21 mouse cellular contexts compared by ENCODE assay signal in the genomic region with DNA sequence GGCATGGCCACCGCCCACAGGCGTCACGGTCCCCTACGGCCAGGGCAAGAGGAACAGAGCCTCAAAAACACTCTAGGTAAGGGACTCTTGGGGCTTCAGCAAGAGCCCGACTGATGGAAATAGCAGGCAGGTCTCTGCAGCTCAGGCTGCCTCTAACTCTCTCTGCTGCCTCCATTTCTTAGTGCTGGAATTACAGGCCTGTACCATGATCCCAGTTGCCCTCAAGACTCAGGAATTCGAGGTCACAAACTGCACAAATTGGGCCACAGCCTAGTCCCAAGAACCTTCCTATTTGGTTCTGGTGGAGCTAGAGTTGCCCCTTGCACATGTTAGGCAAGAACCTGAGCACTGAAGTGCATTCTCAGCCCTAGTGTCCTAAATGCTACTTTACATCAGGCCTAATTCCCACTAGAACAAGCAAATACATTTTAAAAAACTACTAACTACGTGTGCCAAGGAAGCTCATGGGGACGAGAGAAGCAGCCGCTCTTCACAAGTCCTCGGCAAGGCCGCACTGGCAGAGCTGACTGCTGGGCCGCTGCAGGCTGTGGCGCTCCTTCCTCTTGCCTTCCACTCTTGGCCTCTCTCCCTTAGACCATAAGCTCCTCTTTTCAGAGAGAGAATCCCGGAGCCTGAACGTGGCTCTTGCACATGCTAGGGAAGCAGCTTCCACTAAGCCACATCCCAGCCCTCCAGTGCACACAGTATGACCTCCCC. TPM values are rescaled to one million over a fixed set of nuclear protein-coding genes. Genes with fewer than 3 reads are reported as not detected.
DNase-seq lines count a peak whose midpoint lies in the region; ATAC-seq and TF ChIP-seq lines count a peak whose summit lies in the region.
"Had no signal": no experiment of that assay in that cellular context is flagged by ENCODE, and none has a peak within 500 bp of the region (broad histone marks: within the 10 kb centered on the region; RNA-seq: fewer than 3 reads in every experiment).

No protein-coding gene starts in this region.

- H3K4me2 ChIP-seq in heart, embryonic 15.5 days = peak overlapping the region; percentile 5; the same call in 1 of the 2 replicates
- H3K4me2 ChIP-seq in limb, embryonic 13.5 days (replicated peaks) = no peak overlapping the region
- H3K4me2 ChIP-seq: embryonic facial prominence, embryonic 15.5 days; forebrain, embryonic 13.5 days; hindbrain, embryonic 15.5 days; midbrain, embryonic 12.5 days had no signal

- 51% methylated on average over 15 of the region's 15 CpGs for WGBS in heart, embryonic 15.5 days
- WGBS in limb, embryonic 13.5 days = 89% methylated on average over 15 of the region's 15 CpGs
- WGBS in limb, embryonic 10.5 days = 90% methylated on average over 15 of the region's 15 CpGs

- no peaks in the 10 kb centered on the region for H3K9me3 ChIP-seq in heart, embryonic 15.5 days (replicated peaks)
- no peaks in the 10 kb centered on the region for H3K9me3 ChIP-seq in limb, embryonic 13.5 days
- H3K9me3 ChIP-seq in limb, embryonic 10.5 days (replicated peaks) = no peaks in the 10 kb centered on the region
- no peaks in the 10 kb centered on the region for H3K9me3 ChIP-seq in E14TG2a.4 (ENCODE audit: low read length)
- H3K9me3 ChIP-seq: embryonic facial prominence, embryonic 15.5 days; forebrain, embryonic 13.5 days; hindbrain, embryonic 15.5 days; midbrain, embryonic 12.5 days had no signal

- no peaks in the 10 kb centered on the region for H3K27me3 ChIP-seq in heart, embryonic 15.5 days
- H3K27me3 ChIP-seq in limb, embryonic 13.5 days = no peaks in the 10 kb centered on the region
- no peaks in the 10 kb centered on the region for H3K27me3 ChIP-seq in limb, embryonic 10.5 days (ENCODE audit: low read depth, poor library complexity, severe bottlenecking)
- no peaks in the 10 kb centered on the region for H3K27me3 ChIP-seq in E14TG2a.4 (ENCODE audit: insufficient read depth, low read length)
- H3K27me3 ChIP-seq: embryonic facial prominence, embryonic 15.5 days; forebrain, embryonic 13.5 days; hindbrain, embryonic 15.5 days; midbrain, embryonic 12.5 days had no signal

- H3K4me1 ChIP-seq in heart, embryonic 15.5 days (replicated peaks) = peaks cover 74% of the 10 kb centered on the region
- peaks cover 13% of the 10 kb centered on the region; the same call in 1 of the 2 replicates for H3K4me1 ChIP-seq in limb, embryonic 13.5 days
- H3K4me1 ChIP-seq in limb, embryonic 10.5 days = peaks cover 20% of the 10 kb centered on the region
- peaks cover 84% of the 10 kb centered on the region for H3K4me1 ChIP-seq in E14TG2a.4 (replicated peaks; ENCODE audit: low read depth, low read length)

- H3K36me3 ChIP-seq in heart, embryonic 15.5 days = peaks cover 25% of the 10 kb centered on the region
- H3K36me3 ChIP-seq in limb, embryonic 13.5 days = peaks cover 57% of the 10 kb centered on the region
- H3K36me3 ChIP-seq in limb, embryonic 10.5 days = peaks cover 62% of the 10 kb centered on the region
- H3K36me3 ChIP-seq in E14TG2a.4 (ENCODE audit: insufficient read depth, low read length) = peaks cover 59% of the 10 kb centered on the region

- H3K4me3 ChIP-seq in heart, embryonic 15.5 days = no peak overlapping the region
- no peak overlapping the region for H3K4me3 ChIP-seq in limb, embryonic 13.5 days
- no peak overlapping the region for H3K4me3 ChIP-seq in limb, embryonic 10.5 days
- H3K4me3 ChIP-seq in E14TG2a.4 (replicated peaks; ENCODE audit: low read length) = peak overlapping the region; percentile 43
- H3K4me3 ChIP-seq: embryonic facial prominence, embryonic 15.5 days; forebrain, embryonic 13.5 days; hindbrain, embryonic 15.5 days; midbrain, embryonic 12.5 days had no signal

- peak overlapping the region; percentile 30; the same call in 1 of the 2 replicates for H3K9ac ChIP-seq in heart, embryonic 15.5 days
- H3K9ac ChIP-seq in limb, embryonic 13.5 days = no peak overlapping the region
- H3K9ac ChIP-seq: embryonic facial prominence, embryonic 15.5 days; forebrain, embryonic 13.5 days; hindbrain, embryonic 15.5 days; midbrain, embryonic 12.5 days had no signal

- peak overlapping the region; percentile 97 for H3K27ac ChIP-seq in heart, embryonic 15.5 days
- 0 out of 2 replicates have a peak overlapping the region, but pooled peaks have one; percentile 16 for H3K27ac ChIP-seq in limb, embryonic 13.5 days
- no peak overlapping the region for H3K27ac ChIP-seq in limb, embryonic 10.5 days
- H3K27ac ChIP-seq: embryonic facial prominence, embryonic 15.5 days; forebrain, embryonic 13.5 days; hindbrain, embryonic 15.5 days; midbrain, embryonic 12.5 days had no signal

- TF ChIP-seq CTCF in E14TG2a.4 (conservative IDR thresholded peaks at IDR 0.05; ENCODE audit: low read length) = 0 out of 2 replicates have a peak, but pooled peaks have one; percentile 3

- peak; percentile 47 to 57 for DNase-seq in cerebellum, postnatal 25 days
- no peak for DNase-seq in cerebellum, adult 11 months
- no peak for DNase-seq in heart, adult 11 months
- no peak for DNase-seq in limb, embryonic 10.5 days (ENCODE audit: low spot score)
- DNase-seq: adrenal gland, postnatal 25 days; gastrocnemius, postnatal 10 days; kidney, postnatal 10 days; thymus, adult 2 months had no signal

- ATAC-seq in heart, embryonic 15.5 days (replicated peaks; ENCODE audit: insufficient number of reproducible peaks, insufficient read depth, low FRiP score, low read depth) = no peak; the same call in 1 of the 2 replicates
- ATAC-seq in limb, embryonic 13.5 days (ENCODE audit: low FRiP score, low read depth) = no peak
- ATAC-seq in granulocyte monocyte progenitor cell, adult 5-6 weeks (replicated peaks; ENCODE audit: poor library complexity, severe bottlenecking) = no peak
- ATAC-seq: forebrain, embryonic 13.5 days had no signal

RNA-seq across cellular contexts. Expression of a gene that starts 27.5 kb away (rescaled TPM):
- 132 and 145 TPM in 2 replicates for polyA plus RNA-seq in heart, embryonic 15.5 days (2015; fragmentation: Nextera tagmentation; extraction: Ambion mirVana)
- polyA plus RNA-seq in limb, embryonic 13.5 days (2015; fragmentation: Nextera tagmentation; extraction: Ambion mirVana) = 99.5 and 102 TPM in 2 replicates
- 88.2 and 96.2 TPM in 2 replicates for polyA plus RNA-seq in limb, embryonic 10.5 days (2016; fragmentation: Nextera tagmentation; extraction: Ambion mirVana)
- 95.3 and 120 TPM in 2 replicates for total RNA-seq in granulocyte monocyte progenitor cell, adult 5-6 weeks (2014; fragmentation: Nextera tagmentation)
- 173 and 194 TPM in 2 replicates for total RNA-seq in granulocyte monocyte progenitor cell, adult 5-6 weeks (2017)

RNA-seq across cellular contexts. Expression of a gene that starts 30.3 kb away (rescaled TPM):
- polyA plus RNA-seq in heart, embryonic 15.5 days (2015; fragmentation: Nextera tagmentation; extraction: Ambion mirVana) = 14.5 and 23.0 TPM in 2 replicates
- polyA plus RNA-seq in limb, embryonic 13.5 days (2015; fragmentation: Nextera tagmentation; extraction: Ambion mirVana) = 20.2 and 21.0 TPM in 2 replicates
- 9.4 TPM in 2 replicates for polyA plus RNA-seq in limb, embryonic 10.5 days (2016; fragmentation: Nextera tagmentation; extraction: Ambion mirVana)
- 59.2 and 65.2 TPM in 2 replicates for total RNA-seq in granulocyte monocyte progenitor cell, adult 5-6 weeks (2014; fragmentation: Nextera tagmentation)
- 34.8 and 42.3 TPM in 2 replicates for total RNA-seq in granulocyte monocyte progenitor cell, adult 5-6 weeks (2017)

RNA-seq across cellular contexts. Expression of a gene that starts 39.2 kb away (rescaled TPM):
- polyA plus RNA-seq in heart, embryonic 15.5 days (2015; fragmentation: Nextera tagmentation; extraction: Ambion mirVana) = not detected in 2 replicates
- not detected in 2 replicates for polyA plus RNA-seq in limb, embryonic 13.5 days (2015; fragmentation: Nextera tagmentation; extraction: Ambion mirVana)
- polyA plus RNA-seq in limb, embryonic 10.5 days (2016; fragmentation: Nextera tagmentation; extraction: Ambion mirVana) = not detected in 2 replicates
- total RNA-seq in granulocyte monocyte progenitor cell, adult 5-6 weeks (2014; fragmentation: Nextera tagmentation) = not detected in 2 replicates
- not detected in 2 replicates for total RNA-seq in granulocyte monocyte progenitor cell, adult 5-6 weeks (2017)
- total RNA-seq: adrenal gland, postnatal 25 days; ES-E14; gastrocnemius, postnatal 10 days; layer of hippocampus, postnatal 14 days had no signal
- polyA plus RNA-seq: embryonic facial prominence, embryonic 15.5 days; forebrain, embryonic 13.5 days; hindbrain, embryonic 15.5 days; limb, embryonic 11.5 days; liver, embryonic 16.5 days; midbrain, embryonic 12.5 days; neural tube, embryonic 11.5 days; thymus, adult 2 months had no signal

RNA-seq across cellular contexts. Expression of a gene that starts 39.5 kb away (rescaled TPM):
- 95.0 and 152 TPM in 2 replicates for polyA plus RNA-seq in heart, embryonic 15.5 days (2015; fragmentation: Nextera tagmentation; extraction: Ambion mirVana)
- polyA plus RNA-seq in limb, embryonic 13.5 days (2015; fragmentation: Nextera tagmentation; extraction: Ambion mirVana) = 234 and 241 TPM in 2 replicates
- polyA plus RNA-seq in limb, embryonic 10.5 days (2016; fragmentation: Nextera tagmentation; extraction: Ambion mirVana) = 904 and 1,218 TPM in 2 replicates
- 541 and 637 TPM in 2 replicates for total RNA-seq in granulocyte monocyte progenitor cell, adult 5-6 weeks (2014; fragmentation: Nextera tagmentation)
- 232 and 267 TPM in 2 replicates for total RNA-seq in granulocyte monocyte progenitor cell, adult 5-6 weeks (2017)

RNA-seq across cellular contexts. Expression of a gene that starts 40.7 kb away (rescaled TPM):
- polyA plus RNA-seq in heart, embryonic 15.5 days (2015; fragmentation: Nextera tagmentation; extraction: Ambion mirVana) = 506 and 536 TPM in 2 replicates
- polyA plus RNA-seq in limb, embryonic 13.5 days (2015; fragmentation: Nextera tagmentation; extraction: Ambion mirVana) = 906 and 924 TPM in 2 replicates
- 875 and 1,046 TPM in 2 replicates for polyA plus RNA-seq in limb, embryonic 10.5 days (2016; fragmentation: Nextera tagmentation; extraction: Ambion mirVana)
- 2,240 and 2,398 TPM in 2 replicates for total RNA-seq in granulocyte monocyte progenitor cell, adult 5-6 weeks (2014; fragmentation: Nextera tagmentation)
- total RNA-seq in granulocyte monocyte progenitor cell, adult 5-6 weeks (2017) = 2,059 and 2,173 TPM in 2 replicates

Comparison
In these comparisons a context has a peak if more than half of its experiments do, and no peak if none do; other contexts are left out.
1. DNase-seq: peak in cerebellum, postnatal 25 days (2 of 2); none in cerebellum, adult 11 months (single experiment), heart, adult 11 months (single experiment) and limb, embryonic 10.5 days (single experiment).